In genomic region chr15:86134941-86135783, GRCm38 (mm10) we compare ENCODE assay signal across 7 mouse cellular contexts. TPM values are rescaled to one million over a fixed set of nuclear protein-coding genes. Genes with fewer than 3 reads are reported as not detected.
DNase-seq lines count a peak whose midpoint lies in the region; ATAC-seq and TF ChIP-seq lines count a peak whose summit lies in the region.

No protein-coding gene starts in this region.

- no peak for TF ChIP-seq POLR2A in small intestine, adult 2 months (IDR thresholded peaks at IDR 0.05; ENCODE audit: low read depth, low read length)

- peak; percentile 87 to 92 for DNase-seq in adrenal gland, adult 18-20 months (ENCODE audit: low spot score in 2 of 2)
- DNase-seq in gastrocnemius, postnatal 10 days: peak; percentile 91
- DNase-seq in left cerebral cortex, postnatal 25 days (ENCODE audit: low spot score in 2 of 2): peak; percentile 83 to 90
- peak; percentile 94 for DNase-seq in midbrain, embryonic 14.5 days

- H3K4me2 ChIP-seq in intestine, postnatal 0 days (replicated peaks; ENCODE audit: low read depth): no peak overlapping the region
- no peak overlapping the region for H3K4me2 ChIP-seq in midbrain, embryonic 14.5 days (ENCODE audit: low read length)

- H3K9me3 ChIP-seq in intestine, postnatal 0 days (ENCODE audit: control insufficient read depth): no peaks in the 10 kb centered on the region
- H3K9me3 ChIP-seq in midbrain, embryonic 14.5 days (ENCODE audit: control insufficient read depth, low read length): no peaks in the 10 kb centered on the region

- peak; percentile 86 for ATAC-seq in common myeloid progenitor, adult 5-6 weeks (replicated peaks; ENCODE audit: low read depth, poor library complexity, severe bottlenecking)
- peak; percentile 19; the same call in 1 of the 2 replicates for ATAC-seq in intestine, postnatal 0 days
- peak; percentile 68 for ATAC-seq in midbrain, embryonic 14.5 days (ENCODE audit: low FRiP score, low TSS enrichment)

- WGBS in intestine, postnatal 0 days: 42% methylated on average over 18 of the region's 18 CpGs
- 38% methylated on average over 18 of the region's 18 CpGs for WGBS in midbrain, embryonic 14.5 days
- WGBS in small intestine, adult 2 months: 40% methylated on average over 18 of the region's 18 CpGs

- H3K9ac ChIP-seq in intestine, postnatal 0 days (ENCODE audit: low read depth, low read length): no peak overlapping the region
- no peak overlapping the region; the same call in 1 of the 2 replicates for H3K9ac ChIP-seq in midbrain, embryonic 14.5 days (replicated peaks; ENCODE audit: low read length)

- H3K36me3 ChIP-seq in intestine, postnatal 0 days (ENCODE audit: control insufficient read depth, insufficient read depth): peaks cover 48% of the 10 kb centered on the region
- peaks cover 60% of the 10 kb centered on the region for H3K36me3 ChIP-seq in midbrain, embryonic 14.5 days (ENCODE audit: control insufficient read depth, insufficient read depth, low read length)
- H3K36me3 ChIP-seq in small intestine, adult 2 months (ENCODE audit: control insufficient read depth, insufficient read depth, low read length): peaks cover 35% of the 10 kb centered on the region

- no peak overlapping the region for H3K27ac ChIP-seq in intestine, postnatal 0 days (ENCODE audit: low read depth, low read length)
- H3K27ac ChIP-seq in midbrain, embryonic 14.5 days (replicated peaks; ENCODE audit: low read depth, low read length): peak overlapping the region; percentile 70
- H3K27ac ChIP-seq in small intestine, adult 2 months (ENCODE audit: insufficient read depth, low read depth, low read length): no peak overlapping the region

- no peak overlapping the region for H3K4me3 ChIP-seq in intestine, postnatal 0 days (ENCODE audit: low read depth, low read length)
- H3K4me3 ChIP-seq in midbrain, embryonic 14.5 days (replicated peaks; ENCODE audit: low read depth, low read length): no peak overlapping the region
- no peak overlapping the region for H3K4me3 ChIP-seq in small intestine, adult 2 months (ENCODE audit: low read depth, low read length)

- intact Hi-C loops in left cerebral cortex, postnatal 25 days (cut with DNase I): loop anchor here (1.0 to 5.0 kb wide), 2 partner anchors 81 to 238 kb away; no protein-coding TSS in a partner anchor

- TF ChIP-seq CTCF in intestine, postnatal 0 days (IDR thresholded peaks at IDR 0.05; ENCODE audit: low read depth): peak; percentile 94
- peak; percentile 92; the same call in 1 of the 2 replicates for TF ChIP-seq CTCF in small intestine, adult 2 months (IDR thresholded peaks at IDR 0.05; ENCODE audit: extremely low read depth, insufficient read length, insufficient replicate concordance, low read depth, low read length)

- H3K27me3 ChIP-seq in intestine, postnatal 0 days (replicated peaks; ENCODE audit: control insufficient read depth, insufficient read depth, low read length): no peaks in the 10 kb centered on the region
- H3K27me3 ChIP-seq in midbrain, embryonic 14.5 days (ENCODE audit: control insufficient read depth, insufficient read depth, low read length): no peaks in the 10 kb centered on the region
- H3K27me3 ChIP-seq in small intestine, adult 2 months (ENCODE audit: control insufficient read depth, insufficient read depth, low read length): no peaks in the 10 kb centered on the region

- H3K4me1 ChIP-seq in intestine, postnatal 0 days (replicated peaks; ENCODE audit: control insufficient read depth, insufficient read depth, low read length): no peaks in the 10 kb centered on the region
- H3K4me1 ChIP-seq in midbrain, embryonic 14.5 days (ENCODE audit: control insufficient read depth, insufficient read depth, low read length): no peaks in the 10 kb centered on the region
- no peaks in the 10 kb centered on the region for H3K4me1 ChIP-seq in small intestine, adult 2 months (ENCODE audit: control insufficient read depth, insufficient read depth, insufficient read length, low read length)

RNA-seq across cellular contexts. Expression of gene Cerk, which starts 50.8 kb away (rescaled TPM):
- 10 to 100 TPM; 40.6 to 68.6 TPM for total RNA-seq in adrenal gland, adult 18-20 months (2021)
- total RNA-seq in common myeloid progenitor, adult 5-6 weeks (2017): 17.2 and 20.0 TPM in 2 replicates
- total RNA-seq in gastrocnemius, postnatal 10 days (2021): 1 to 10 TPM; 8.0 to 9.5 TPM
- polyA plus RNA-seq in intestine, postnatal 0 days (2015; fragmentation: Nextera tagmentation; extraction: Ambion mirVana): 4.1 and 4.2 TPM in 2 replicates
- total RNA-seq in left cerebral cortex, postnatal 25 days (2021): 10 to 100 TPM; 53.6 to 55.1 TPM
- 20.3 and 23.5 TPM in 2 replicates for polyA plus RNA-seq in midbrain, embryonic 14.5 days (2014; fragmentation: Nextera tagmentation; extraction: Ambion mirVana)
- polyA plus RNA-seq in small intestine, adult 2 months (2012; rRNA removed): 14.4 and 47.8 TPM in 2 replicates

Comparison
In these comparisons a context has a peak if more than half of its experiments do, and no peak if none do; other contexts are left out.
1. ATAC-seq: peak in every context shown above with its lines; median percentile 86 in common myeloid progenitor, adult 5-6 weeks; 68 in midbrain, embryonic 14.5 days; 19 in intestine, postnatal 0 days.